Mouse (Mus musculus): ENCODE data around the gene Crabp1. TPM values are rescaled to one million over a fixed set of nuclear protein-coding genes. Genes with fewer than 3 reads are reported as not detected.

The Crabp1 gene
- not detected in 2 replicates for total RNA-seq (2014; fragmentation: Nextera tagmentation)
- not detected in 2 replicates for total RNA-seq (2017)

DNA sequence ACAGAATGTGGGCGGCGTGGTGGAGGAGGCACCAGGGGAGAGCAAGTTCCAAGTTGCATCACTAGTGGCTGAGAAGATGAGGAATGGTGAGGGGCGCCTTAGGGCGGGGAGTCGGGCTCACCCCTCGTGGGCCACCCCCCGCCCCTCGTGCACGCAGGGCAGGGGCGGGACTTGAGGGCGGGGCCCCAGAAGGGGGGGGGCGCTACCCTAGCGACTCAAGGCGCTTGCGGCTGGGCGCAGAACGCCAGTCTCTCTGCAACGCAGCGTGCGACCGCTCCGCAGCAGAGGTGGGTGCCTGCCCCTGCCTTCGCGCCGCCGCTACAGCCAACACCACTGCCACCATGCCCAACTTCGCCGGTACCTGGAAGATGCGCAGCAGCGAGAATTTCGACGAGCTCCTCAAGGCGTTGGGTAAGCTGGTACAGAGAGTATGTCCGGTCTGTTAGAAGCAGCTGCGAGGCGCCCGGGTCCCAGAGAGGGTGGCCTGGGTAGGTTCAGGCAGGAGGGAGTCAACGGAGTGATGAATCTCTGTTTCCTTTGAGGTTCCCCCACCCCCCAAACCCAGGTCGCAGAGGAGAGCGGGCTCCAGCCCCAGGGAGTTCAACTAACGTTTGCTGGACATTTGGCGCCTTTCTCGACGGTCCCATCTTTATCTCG is at the start of gene Crabp1:
Gene Crabp1, plus strand, starts transcription at position 188 of the 657 bp plus-strand sequence.
- no peak for ATAC-seq (replicated peaks; ENCODE audit: low FRiP score, low TSS enrichment, poor library complexity, severe bottlenecking)

DNA sequence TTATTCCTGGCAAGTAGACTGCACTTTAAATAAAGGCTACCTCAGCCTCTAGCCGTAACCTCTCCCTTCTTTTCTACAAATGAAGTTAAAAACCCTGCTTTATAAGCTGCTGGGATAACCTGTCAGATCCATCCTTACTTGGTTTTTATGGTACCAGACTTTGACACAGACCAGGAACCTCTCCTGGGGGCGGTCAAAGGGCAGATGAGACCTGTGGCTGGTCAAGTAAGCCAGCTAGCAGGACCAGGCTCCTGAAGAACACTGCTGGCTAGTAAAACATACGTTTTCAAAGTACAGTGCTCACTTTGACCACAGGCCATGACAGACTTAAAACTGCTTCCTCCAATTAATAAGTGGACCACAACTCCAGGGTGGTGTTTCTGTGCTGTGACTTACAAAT is 48.8 kb upstream of the Crabp1 start:
- no peak for ATAC-seq (replicated peaks; ENCODE audit: low FRiP score, low TSS enrichment, poor library complexity, severe bottlenecking)

DNA sequence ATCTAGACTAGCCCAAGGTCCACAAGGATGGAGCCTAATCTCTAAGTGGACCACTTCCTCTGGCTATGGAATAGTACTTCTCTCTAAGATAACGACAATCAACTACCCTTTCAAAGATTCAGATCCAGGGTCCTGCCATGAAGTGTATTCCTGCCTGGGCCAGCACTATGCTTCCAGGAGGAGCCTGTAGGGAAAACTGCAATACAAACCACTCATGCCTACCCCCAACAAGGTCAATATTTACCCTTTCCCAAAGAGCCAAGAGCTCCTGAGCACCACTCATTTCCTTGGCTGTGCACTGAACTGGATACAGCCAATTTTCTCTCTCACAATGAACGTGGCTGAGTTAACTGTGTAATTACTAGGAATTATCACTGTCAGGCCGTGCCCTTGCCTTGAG is 47.0 kb upstream of the Crabp1 start:
- no peak for ATAC-seq (replicated peaks; ENCODE audit: low FRiP score, low TSS enrichment, poor library complexity, severe bottlenecking)

DNA sequence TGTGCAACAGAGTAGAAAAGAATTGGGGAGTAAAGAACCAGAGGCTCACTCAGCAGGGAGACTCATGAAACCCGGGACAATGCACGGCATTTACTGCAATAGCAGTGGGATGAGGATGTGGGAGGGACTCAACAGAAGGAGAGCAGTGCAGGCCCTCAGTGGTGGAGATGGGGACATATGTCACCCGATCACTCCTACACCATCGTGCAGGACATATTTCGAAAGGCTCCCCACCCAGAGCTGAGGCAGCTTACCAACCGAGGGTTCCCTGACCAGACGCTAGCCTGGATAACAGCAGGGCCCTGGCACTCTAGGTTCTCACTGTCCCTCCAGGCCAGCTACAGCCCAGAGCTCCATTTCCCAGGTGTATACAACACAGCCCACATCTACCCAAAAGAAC is 42.4 kb upstream of the Crabp1 start:
- no peak for ATAC-seq (replicated peaks; ENCODE audit: low FRiP score, low TSS enrichment, poor library complexity, severe bottlenecking)

DNA sequence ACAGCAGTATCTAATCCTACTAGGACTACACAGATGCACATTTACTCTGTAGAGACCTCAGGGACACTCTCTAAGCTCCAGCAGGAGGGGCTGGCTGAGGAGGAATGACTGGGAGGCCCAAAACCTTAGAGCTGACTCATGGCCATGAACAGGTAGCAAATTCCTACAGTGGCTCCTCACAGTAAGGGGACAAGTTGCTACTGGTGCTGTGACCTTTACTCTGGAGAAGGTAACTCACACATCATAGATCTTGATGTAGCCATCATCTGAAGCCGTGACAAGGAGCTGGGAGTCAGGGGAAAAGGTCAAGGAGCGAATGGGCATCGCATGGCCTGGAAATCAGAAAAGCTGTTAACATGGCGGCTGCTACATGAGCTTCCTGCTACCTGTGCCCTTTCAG is 42.0 kb upstream of the Crabp1 start:
- no peak for ATAC-seq (replicated peaks; ENCODE audit: low FRiP score, low TSS enrichment, poor library complexity, severe bottlenecking)

DNA sequence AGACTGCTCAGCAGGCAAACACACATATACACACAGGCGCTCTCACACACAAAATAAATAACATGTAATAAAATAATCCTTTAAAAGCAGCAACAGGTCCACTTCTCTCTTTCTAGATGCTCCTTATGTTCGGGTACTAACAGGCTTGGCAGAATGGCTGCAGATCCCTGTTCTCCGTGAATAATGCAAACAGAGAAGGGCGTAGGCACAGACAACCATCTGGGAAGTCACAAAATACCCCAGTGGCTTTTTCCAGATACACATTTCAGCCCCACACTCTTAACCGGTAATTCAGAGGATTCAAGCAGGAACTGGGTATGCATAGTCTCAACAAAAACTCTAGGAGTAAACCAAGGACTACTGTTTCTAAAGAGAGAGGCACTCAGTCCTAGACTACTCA is 38.2 kb upstream of the Crabp1 start:
- no peak for ATAC-seq (replicated peaks; ENCODE audit: low FRiP score, low TSS enrichment, poor library complexity, severe bottlenecking)

DNA sequence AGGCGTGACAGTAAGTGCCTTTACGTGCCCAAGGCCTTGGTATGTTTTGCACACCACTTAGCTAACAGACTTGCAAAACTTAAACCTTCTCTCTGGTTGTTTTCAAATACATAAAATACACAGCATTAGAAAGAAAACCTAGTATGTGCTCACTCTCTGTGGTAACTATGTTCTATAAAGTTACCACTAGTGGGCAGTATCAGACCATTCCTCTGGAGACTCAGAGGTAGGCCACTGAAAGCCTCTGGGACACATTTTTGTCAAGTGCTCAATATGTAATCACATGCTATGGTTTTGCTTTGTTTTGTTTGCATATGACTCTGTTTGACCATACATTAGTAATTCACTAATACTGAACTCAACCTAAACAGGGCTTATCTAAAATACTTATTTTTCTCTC is 32.4 kb upstream of the Crabp1 start:
- ATAC-seq (replicated peaks; ENCODE audit: low FRiP score, low TSS enrichment, poor library complexity, severe bottlenecking): peak; percentile 45; the same call in 1 of the 2 replicates

DNA sequence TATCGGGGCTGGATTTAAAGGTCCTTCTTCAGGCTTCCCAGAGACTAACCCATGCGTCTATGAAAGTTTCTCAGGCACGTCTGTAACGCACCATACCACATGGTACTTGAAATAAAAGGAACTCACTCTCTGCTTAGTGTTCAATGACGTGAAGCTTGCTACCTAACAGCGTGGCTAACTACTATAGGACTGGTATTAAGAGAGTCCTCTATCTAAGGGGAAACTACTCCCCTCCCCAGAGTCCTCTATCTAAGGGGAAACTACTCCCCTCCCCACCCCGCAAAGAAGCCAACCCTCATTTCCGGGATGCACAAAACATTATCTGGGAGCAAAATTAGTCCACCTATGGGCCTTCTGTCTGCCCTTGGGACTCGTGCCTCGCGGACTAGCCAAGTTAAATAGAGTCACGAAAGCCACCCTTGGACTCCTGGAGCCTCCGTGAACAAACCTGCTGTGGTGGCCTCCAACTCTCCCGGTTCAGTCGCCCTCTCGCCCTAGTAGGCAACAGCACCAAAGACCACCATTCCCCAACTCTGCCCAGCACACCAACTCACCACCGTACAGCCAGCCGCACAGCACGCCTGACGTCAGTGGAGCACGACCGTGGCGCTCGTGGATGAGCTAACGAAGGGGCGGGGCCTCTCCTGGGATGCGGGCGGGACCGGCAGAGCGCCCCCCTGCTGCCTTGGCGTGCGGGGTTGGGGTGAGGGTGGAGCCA is 30.5 kb upstream of the Crabp1 start, which contains the start of gene Wdr61:
Gene Wdr61, minus strand, starts transcription at position 599 of the 718 bp plus-strand sequence.
- peak; percentile 95 for ATAC-seq (replicated peaks; ENCODE audit: low FRiP score, low TSS enrichment, poor library complexity, severe bottlenecking)

DNA sequence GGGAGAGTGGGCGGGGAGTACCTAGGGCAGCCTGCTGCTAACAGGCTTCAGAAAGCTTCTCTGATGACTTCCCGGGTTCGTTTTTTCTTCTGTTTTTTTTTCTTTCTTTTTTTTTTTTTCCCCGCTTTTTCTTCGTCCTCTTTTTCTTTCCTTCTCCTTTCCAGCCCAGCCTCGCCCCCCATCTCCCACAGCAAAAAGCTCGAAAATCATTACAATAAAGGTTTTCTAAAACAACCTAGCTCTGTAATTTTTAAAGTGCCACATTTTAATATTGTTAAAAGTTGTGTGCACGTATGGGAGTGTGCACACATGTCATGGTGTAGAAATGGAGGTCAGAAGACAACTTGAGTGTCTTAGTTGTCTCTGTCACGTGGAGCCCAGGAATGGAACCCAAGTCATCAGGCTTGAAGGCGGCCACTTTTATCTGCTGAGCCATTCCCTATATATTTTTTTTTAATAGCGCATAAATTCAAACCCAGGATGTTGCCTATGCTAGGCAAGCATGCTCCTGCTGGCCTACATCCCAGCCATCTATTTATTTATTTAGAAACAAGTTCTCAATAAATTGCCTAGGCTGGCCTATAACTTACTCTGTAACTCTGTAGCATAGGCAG is 29.8 kb upstream of the Crabp1 start:
- no peak for ATAC-seq (replicated peaks; ENCODE audit: low FRiP score, low TSS enrichment, poor library complexity, severe bottlenecking)

DNA sequence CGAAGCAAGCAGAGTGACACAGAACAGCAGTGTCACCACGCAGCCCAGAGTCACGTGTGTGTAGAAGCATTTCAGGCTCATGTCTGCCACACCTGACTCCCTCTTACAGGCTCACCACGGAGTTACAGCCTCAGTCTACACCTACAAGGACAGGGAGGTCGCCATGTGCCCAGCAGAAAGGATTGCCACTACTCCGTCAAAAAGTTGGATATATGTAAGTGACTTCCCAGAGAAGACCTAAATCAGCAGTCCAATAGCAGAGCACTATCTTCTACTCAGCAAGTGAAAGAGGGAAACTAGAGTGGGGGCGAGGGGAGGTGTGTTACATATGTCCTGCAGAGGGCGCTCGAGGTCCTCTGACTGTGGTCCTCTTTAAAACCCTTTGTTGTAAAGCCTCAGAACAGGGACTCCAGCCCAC is 28.3 kb upstream of the Crabp1 start:
- ATAC-seq (replicated peaks; ENCODE audit: low FRiP score, low TSS enrichment, poor library complexity, severe bottlenecking): peak; percentile 60

DNA sequence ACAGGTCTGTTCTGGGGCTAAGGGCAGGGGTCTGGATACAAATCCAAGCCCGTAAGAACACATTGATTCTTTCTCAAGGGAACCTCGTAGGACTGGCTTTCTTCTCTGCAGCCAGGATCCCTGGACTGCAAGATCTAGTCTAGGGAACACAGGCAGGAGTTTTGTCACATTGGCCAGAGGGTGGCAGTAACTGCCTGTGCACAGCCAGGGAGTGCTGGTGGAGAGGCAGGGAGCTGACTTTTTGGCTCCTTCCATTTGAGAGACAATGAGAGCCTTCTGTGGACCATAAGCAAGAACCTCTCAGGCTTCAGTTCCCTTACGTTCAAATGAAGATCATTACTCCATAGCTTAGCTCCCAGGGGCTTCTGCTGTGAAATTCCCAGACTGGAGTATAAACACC is 26.2 kb upstream of the Crabp1 start:
- no peak for ATAC-seq (replicated peaks; ENCODE audit: low FRiP score, low TSS enrichment, poor library complexity, severe bottlenecking)

DNA sequence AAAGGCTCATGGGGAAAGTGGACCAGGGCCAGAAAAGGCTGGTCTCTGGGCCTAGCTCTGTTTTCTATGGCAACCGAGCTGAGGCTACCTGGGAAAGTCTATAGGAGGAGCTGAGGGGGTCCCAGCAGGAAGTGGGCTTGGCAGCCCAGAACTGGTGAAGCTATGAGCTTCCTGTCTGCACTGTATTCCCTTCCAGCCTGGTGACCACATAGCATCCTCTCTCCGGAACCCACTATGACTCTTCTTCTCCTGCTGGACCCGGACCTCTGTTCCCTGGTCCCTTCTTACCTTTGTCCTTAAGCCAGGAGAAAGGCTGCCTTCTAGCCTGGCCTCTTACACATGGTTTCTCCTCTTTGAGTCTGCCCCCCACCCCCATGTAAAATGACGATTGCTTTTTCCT is 20.7 kb upstream of the Crabp1 start:
- ATAC-seq (replicated peaks; ENCODE audit: low FRiP score, low TSS enrichment, poor library complexity, severe bottlenecking): no peak

DNA sequence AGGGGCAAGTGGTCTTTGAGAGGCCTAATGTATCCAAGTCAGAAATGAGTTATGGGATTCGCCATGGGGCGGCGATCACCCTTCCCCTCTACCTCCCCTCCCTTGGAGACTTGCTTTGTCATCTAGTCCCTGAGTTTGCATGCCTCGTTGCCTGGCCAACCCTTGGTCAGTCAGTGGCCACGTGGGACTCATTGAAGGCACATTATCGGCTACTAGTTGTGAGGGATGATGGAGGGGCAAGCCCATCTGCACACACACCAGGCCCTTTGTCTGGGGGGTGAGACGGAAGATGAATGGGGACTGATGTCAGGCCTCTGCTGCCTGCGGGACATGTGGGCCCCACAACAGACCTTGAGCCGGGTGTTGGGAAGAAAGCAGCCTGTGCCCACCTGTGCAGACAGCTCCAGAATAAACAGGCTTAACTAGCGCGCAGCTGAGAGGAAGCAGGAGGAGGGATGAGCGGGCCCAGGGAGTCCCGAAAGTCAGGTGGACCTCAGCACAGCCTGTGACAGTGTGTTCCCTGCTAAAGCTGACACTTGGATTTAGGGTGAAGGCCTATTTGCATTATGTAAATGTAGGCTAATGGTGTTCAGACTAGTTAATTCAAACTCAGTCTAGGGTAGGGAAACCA is 18.7 kb upstream of the Crabp1 start:
- no peak for ATAC-seq (replicated peaks; ENCODE audit: low FRiP score, low TSS enrichment, poor library complexity, severe bottlenecking)

DNA sequence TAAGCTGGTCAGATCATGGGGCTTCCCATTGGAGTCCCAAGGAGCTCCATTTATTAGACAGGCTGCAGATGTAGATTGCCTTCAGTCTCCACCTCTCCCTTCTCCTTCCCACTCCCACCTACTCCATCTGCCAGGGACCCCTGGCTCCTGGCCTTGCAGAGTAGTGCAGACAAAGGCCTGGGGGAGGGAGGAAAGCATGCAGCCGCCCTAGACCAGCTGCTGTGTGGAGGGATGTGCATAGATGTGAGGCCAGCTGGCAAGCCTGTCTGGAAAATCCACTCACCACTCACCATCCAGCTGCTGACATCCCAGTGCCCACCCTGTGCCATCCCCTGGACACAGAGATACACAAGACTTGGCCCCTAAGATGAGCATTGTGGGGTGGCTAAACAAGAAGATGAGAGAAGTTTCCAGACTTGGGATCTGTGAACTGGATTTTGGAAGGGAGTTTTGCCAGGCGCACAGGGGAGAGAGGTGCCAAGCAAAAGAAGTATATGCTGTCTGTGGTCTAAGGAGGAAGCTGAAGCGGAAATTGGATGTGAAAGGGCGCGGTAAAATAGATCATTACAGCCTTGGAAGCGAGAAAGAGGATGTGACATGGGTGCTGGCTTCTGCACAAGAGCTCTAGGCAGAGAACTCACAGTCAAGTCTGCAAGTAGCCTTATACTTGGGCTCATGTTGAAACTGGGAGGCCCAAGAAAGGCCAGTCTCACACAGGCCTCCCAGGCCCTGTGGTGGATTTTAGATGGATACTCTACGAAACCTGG is 14.2 kb upstream of the Crabp1 start:
- ATAC-seq (replicated peaks; ENCODE audit: low FRiP score, low TSS enrichment, poor library complexity, severe bottlenecking): no peak

DNA sequence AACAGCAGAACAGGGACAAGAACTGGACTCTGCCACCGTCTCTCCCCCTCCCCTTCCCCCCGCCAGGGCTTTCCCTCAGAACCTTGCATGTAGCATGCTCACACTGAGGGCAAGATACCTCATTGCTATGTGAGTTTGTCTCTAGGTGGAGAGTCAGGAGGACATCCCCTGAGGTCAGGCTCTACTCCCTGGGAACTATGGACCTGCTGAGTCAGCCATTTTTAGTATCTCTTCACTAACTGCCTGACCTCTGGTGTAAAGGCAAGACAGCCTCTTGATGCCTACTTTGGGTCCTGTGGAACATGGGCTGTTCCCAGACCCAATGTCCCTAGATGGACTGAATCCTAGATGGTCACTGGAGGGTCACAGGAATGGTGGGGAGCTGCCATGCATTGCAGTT is 12.9 kb upstream of the Crabp1 start:
- ATAC-seq (replicated peaks; ENCODE audit: low FRiP score, low TSS enrichment, poor library complexity, severe bottlenecking): no peak

DNA sequence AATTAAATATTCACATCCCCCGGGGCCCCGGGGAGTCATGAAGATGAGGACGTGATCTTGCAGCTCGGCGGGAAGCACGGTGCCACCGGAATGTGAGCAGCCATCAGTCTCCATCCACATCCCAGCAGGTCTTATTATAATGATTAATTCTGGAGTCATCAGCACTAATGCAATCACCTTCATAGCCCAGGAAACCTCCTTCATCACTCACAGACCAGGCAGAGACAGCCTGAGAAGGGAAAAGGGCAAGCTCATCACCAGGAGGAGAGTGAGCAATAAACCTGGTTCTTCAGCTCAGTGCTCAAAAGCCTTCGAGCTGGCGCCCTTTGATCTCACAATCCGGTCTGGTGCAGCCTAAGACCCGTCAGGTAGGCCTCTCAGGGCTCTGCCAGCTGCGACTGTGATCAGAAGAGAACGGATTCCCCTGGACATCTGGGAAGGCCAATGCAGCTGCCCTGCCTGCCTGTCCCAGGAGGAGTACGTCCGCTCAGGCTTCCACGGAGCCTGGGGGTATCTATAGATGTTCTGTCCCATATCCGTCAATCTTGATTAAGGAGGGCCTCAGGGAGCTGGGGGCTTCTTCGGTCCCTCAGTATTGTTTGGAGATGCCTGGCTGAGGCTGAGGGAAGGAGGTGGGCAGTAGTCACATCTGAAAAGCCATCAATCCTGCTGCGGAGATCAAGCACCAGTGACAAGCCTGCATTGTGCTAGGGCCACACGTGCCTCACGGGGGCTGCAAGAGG is 12.2 kb upstream of the Crabp1 start:
- ATAC-seq (replicated peaks; ENCODE audit: low FRiP score, low TSS enrichment, poor library complexity, severe bottlenecking): no peak

DNA sequence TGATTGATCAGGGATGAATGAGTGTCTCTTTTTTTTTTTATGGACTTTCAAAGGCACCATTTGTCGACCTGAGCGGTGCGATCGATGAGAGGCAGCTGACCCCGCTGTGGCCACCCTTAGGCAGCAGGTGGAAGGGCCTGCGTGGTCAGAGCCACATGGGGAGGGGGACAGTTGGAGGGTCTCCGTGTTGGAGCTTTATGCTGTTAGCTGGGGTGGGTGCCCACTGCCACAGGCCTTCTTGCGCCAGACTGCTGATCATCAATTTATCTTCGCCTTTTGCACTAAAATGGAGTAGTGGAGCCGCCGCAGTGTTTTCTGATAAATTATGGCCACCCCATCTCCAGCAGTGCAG is 11.6 kb upstream of the Crabp1 start:
- no peak for ATAC-seq (replicated peaks; ENCODE audit: low FRiP score, low TSS enrichment, poor library complexity, severe bottlenecking)

DNA sequence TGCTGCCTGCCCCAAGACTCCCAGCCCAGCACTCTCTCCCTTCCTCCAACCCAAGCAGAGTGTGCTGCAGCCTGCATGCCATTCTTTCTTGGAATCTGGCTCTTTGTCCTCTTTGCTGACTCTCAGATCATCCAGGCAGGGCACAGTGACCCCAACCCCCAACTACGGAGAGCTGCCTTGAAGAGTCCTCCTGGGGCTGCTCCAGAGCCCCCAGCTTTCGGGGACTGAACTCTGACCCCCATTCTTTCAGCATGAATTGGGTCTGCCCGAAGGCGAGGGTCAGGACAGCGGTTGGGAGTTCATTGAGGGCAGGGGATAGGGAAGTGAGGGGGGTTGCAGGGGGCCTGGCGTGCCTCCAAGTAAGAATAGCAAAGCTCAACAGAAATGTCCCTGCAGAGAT is 5.0 kb upstream of the Crabp1 start:
- no peak for ATAC-seq (replicated peaks; ENCODE audit: low FRiP score, low TSS enrichment, poor library complexity, severe bottlenecking)

DNA sequence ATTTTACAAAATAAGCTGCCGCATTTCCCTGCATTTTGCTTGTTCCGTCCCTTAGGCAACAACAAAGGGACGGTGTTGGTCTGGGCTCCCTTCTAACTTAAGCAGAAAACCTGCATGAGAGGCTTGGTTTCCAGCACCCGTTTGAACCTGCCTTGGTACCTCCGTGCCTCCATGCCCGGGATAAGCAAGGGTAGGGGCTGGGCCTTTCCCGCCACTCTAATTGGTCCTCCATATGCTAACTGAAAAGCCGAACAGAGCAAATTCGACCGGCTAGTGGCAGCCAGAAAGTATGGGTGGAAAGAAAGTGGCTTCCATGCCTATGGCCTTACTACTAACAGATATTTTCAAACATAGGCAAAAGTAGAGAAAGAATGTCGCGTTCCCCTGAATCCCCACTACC is 457 bp upstream of the Crabp1 start:
- ATAC-seq (replicated peaks; ENCODE audit: low FRiP score, low TSS enrichment, poor library complexity, severe bottlenecking): no peak

Measured in megakaryocyte-erythroid progenitor cell, adult 5-6 weeks (primary cell).